Mouse (Mus musculus) liver, embryonic 14.5 days (tissue): Measurements from ENCODE around the gene Mta1. TPM values are rescaled to one million over a fixed set of nuclear protein-coding genes. Genes with fewer than 3 reads are reported as not detected.

Experiments used
- ATAC-seq: fragments of 200-750 bp; cut with Nextera tagmentation; 2 replicates; pipeline ENCODE4 v1.8.0; 2017; ENCODE audit warnings: moderate number of reproducible peaks, mild to moderate bottlenecking, moderate library complexity; ENCODE audit not compliant: insufficient read depth
- DNase-seq, 3 experiments: peaks; one replicate each; pipeline ENCODE4 v3.0.0-alpha.2; 2012 to 2013; ENCODE audit warnings: low read depth in 3 of 3, low spot score in 3 of 3
- H3K27ac ChIP-seq: fragments of 300-500 bp; sonication (generic); 2 replicates; pipeline ENCODE4 v1.5.1; 2014; ENCODE audit warnings: moderate library complexity, mild to moderate bottlenecking, control low read depth, inconsistent platforms
- H3K27me3 ChIP-seq: fragments of 300-500 bp; sonication (generic); 2 replicates; pipeline ENCODE4 v1.6.1; 2014; ENCODE audit warnings: mild to moderate bottlenecking, low read length, moderate library complexity; ENCODE audit not compliant: control insufficient read depth, insufficient read depth
- H3K36me3 ChIP-seq: fragments of 300-500 bp; sonication (generic); replicated peaks from 2 replicates; pipeline ENCODE4 v1.6.1; 2014; ENCODE audit warnings: low read depth; ENCODE audit not compliant: control insufficient read depth, insufficient read depth
- H3K4me1 ChIP-seq, 2 experiments: fragments of 200-500 bp in 1 of 2; fragments of 300-500 bp in 1 of 2; sonication (generic) in 1 of 2; replicated peaks; 2 replicates each; pipeline ENCODE4 v1.6.1; 2012 to 2014; ENCODE audit warnings: antibody characterized with exemption in 1 of 2, inconsistent platforms in 1 of 2, low read length in 1 of 2; ENCODE audit not compliant: control insufficient read depth in 2 of 2, insufficient read depth in 2 of 2
- H3K4me2 ChIP-seq: fragments of 300-500 bp; sonication (generic); 2 replicates; pipeline ENCODE4 v1.6.1; 2014; ENCODE audit warnings: low read depth, mild to moderate bottlenecking, control low read depth, moderate library complexity
- H3K4me3 ChIP-seq, 2 experiments: fragments of 200-500 bp in 1 of 2; fragments of 300-500 bp in 1 of 2; sonication (generic) in 1 of 2; 2 replicates each; pipeline ENCODE4 v1.5.1; 2012 to 2014; ENCODE audit warnings: low read depth in 2 of 2, low read length in 2 of 2, mild to moderate bottlenecking in 2 of 2, control low read depth in 1 of 2, inconsistent platforms in 1 of 2, moderate library complexity in 1 of 2; ENCODE audit not compliant: insufficient read depth in 1 of 2
- H3K9ac ChIP-seq: fragments of 300-500 bp; sonication (generic); replicated peaks from 2 replicates; pipeline ENCODE4 v1.6.1; 2014; ENCODE audit warnings: mild to moderate bottlenecking, control low read depth, moderate library complexity
- H3K9me3 ChIP-seq: fragments of 300-500 bp; sonication (generic); 2 replicates; pipeline ENCODE4 v1.6.1; 2016; ENCODE audit warnings: low read length, mixed read lengths; ENCODE audit not compliant: control insufficient read depth
- CTCF ChIP-seq: IDR thresholded peaks from 2 replicates; pipeline ENCODE4 v1.5.1; 2016; ENCODE audit warnings: antibody characterized with exemption, low read depth, control low read depth
- EP300 ChIP-seq: IDR thresholded peaks from 2 replicates; pipeline ENCODE4 v1.6.1; 2016; ENCODE audit warnings: antibody characterized with exemption, low read depth
- WGBS: fragments of 180-500 bp; shearing (Covaris S2); extraction: QIAGEN DNeasy Blood & Tissue Kit; methylation state at CpG from one replicate; pipeline ENCODE4 v1.1.7; 2014; ENCODE audit not compliant: insufficient replicate concordance; 5-methylcytosine and 5-hydroxymethylcytosine counted together
- polyA plus RNA-seq, 2 experiments: library from polyadenylated mRNA; depleted of rRNA in 1 of 2; stranded (reverse) in 1 of 2; unstranded in 1 of 2; fragments of >200 nt; fragmentation: Nextera tagmentation in 1 of 2; extraction: Ambion mirVana in 1 of 2; gene quantifications; 2 replicates each; pipeline versions ENCODE4 v1.2.1 to v1.2.3; 2012 to 2014

Gene Mta1
- polyA plus RNA-seq (2012; rRNA removed), result 22.4 and 22.6 TPM in 2 replicates
- polyA plus RNA-seq (2014; fragmentation: Nextera tagmentation; extraction: Ambion mirVana), result 4.7 and 6.3 TPM in 2 replicates

DNA sequence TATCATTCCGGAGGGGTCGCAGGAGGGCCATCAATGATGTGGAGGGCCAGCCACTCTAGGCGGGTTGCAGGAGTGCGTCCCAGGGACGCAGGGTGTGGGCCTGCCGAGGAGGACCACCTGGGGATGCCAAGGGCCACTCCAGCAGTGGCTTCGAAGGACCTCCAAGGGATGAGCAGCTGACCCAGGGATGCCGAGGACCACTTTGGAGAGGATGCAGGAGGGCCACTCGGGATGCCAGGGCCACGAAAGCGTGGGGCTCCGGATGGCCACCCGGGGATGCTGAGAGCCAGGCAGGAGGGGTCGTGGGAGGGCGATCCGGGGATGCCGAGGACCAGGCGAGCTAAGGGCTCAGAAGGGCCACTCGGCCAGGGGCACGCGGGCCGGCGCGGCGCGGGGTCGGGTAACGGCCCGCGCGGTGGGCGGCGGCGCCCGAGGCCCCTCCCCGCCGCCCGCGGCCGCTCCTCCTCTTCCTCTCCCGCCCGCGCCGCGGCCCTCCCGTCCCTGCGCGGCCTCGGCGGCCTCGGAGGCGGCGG is at the start of gene Mta1:
TSS of gene Mta1 (plus strand) at position 530 of the 533 bp plus-strand sequence.
- H3K9me3 ChIP-seq, result no peaks in the 10 kb centered on the region
- H3K4me2 ChIP-seq, result peak within 1 kb of the TSS; percentile 94
- ATAC-seq (peak; percentile 66), DNase-seq (no peak)
- 7% methylated on average over 21 of the region's 53 CpGs for WGBS
- peak within 1 kb of the TSS; percentile 98 for H3K9ac ChIP-seq
- peaks cover 7 to 12% of the 10 kb centered on the region in 2 experiments for H3K4me1 ChIP-seq
- H3K27me3 ChIP-seq, result no peaks in the 10 kb centered on the region
- H3K4me3 ChIP-seq, result peak within 1 kb of the TSS; percentile 70 to 98
- peak within 1 kb of the TSS; percentile 62 for H3K27ac ChIP-seq
- H3K36me3 ChIP-seq, result no peaks in the 10 kb centered on the region
- TF ChIP-seq EP300 (no peak), CTCF (no peak)

DNA sequence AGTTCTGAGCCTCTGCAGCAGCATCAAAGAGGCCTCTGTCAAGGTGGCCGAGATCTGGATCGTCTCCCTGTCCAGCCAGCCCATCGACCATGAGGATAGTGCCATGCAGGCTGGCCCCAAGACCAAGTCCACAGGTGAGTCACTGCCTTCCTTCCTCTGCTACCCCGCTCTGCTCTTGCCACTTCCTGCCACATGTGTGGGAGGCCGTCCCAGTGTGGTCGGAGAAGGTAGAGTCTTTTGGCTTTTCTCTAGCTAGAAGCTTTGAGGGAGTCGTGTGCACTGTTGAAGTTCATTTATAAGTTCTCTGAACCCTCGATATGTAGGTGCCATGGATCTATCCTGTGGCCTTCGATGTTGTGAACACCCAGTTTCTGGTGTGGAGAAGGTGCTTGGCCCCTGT is 48.2 kb upstream of the Mta1 start:
- TF ChIP-seq CTCF (no peak), EP300 (no peak)
- Histone ChIP-seq H3K27ac (no peak overlapping the region), H3K4me3 (no peak overlapping the region), H3K36me3 (peaks cover 13% of the 10 kb centered on the region), H3K9ac (no peak overlapping the region), H3K4me1 (no peaks in the 10 kb centered on the region), H3K27me3 (no peaks in the 10 kb centered on the region), H3K4me2 (no peak overlapping the region), H3K9me3 (no peaks in the 10 kb centered on the region)
- 56% methylated on average over 9 of the region's 9 CpGs for WGBS
- DNase-seq (no peak), ATAC-seq (no peak)

DNA sequence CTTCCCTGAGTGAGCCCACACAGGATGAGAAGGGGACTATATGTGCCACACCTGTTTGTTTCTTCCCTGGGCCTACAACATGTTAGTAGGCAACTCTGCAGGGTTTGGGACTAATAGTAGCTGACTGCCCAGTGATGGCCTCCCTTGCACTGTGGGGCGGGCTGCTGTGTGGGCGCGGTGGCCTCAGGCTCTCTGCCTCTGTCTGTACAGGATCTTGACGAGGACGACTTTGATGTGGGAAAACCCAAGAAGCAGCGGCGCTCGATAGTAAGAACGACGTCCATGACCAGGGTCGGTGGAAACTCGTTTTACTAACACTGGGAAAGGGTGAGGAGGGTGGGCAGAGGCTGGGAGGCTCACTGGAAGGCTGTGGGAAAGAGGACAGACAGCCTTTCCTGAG is 47.4 kb upstream of the Mta1 start:
- no peak for DNase-seq
- H3K9ac ChIP-seq, result no peak overlapping the region
- no peak overlapping the region for H3K27ac ChIP-seq
- H3K4me3 ChIP-seq, result no peak overlapping the region
- TF ChIP-seq EP300 (no peak), CTCF (no peak)
- no peak overlapping the region for H3K4me2 ChIP-seq
- no peaks in the 10 kb centered on the region for H3K4me1 ChIP-seq
- H3K36me3 ChIP-seq, result peaks cover 13% of the 10 kb centered on the region
- ATAC-seq, result no peak
- no peaks in the 10 kb centered on the region for H3K9me3 ChIP-seq
- WGBS, result 86% methylated on average over 12 of the region's 12 CpGs
- H3K27me3 ChIP-seq, result no peaks in the 10 kb centered on the region

DNA sequence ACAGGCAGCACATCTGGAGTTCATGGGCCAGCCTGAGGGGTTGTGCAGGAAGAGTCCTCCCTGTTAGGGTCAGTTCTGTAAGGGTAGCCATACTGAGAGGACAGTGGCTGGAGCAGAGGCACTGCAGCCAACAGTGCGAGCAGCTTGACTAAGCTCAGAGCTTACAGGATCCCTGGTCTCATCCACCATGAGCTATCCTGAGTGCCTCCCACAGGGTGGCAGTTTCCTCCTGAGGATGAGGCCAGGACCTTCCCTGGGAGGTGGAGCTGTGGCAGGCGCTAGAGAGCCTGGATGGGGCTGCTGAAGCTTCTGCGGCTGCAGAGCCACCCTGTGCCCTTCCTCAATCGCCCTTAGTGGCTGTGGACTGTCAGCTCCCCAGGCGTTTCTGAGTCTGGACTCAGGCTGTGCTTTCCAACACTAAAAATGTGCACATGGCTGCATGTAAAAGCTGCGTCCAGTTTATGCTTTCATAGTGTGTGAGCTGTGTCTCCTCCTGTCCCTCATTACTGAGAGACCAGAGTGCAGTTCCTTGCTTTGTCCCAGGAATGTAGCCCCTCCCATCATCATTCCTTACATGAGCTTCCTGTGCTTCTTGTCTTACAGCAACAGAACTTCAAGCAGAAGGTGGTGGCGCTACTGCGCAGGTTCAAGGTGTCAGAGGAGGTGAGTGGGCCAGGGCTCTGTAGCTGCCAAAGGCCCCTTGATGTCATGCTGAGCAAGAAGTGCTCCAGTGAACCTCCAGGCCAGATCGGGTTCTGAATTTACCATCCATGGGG is 46.3 kb upstream of the Mta1 start:
- no peak overlapping the region for H3K4me2 ChIP-seq
- no peak for DNase-seq
- no peak for TF ChIP-seq EP300
- no peak for TF ChIP-seq CTCF
- H3K9me3 ChIP-seq, result no peaks in the 10 kb centered on the region
- no peaks in the 10 kb centered on the region for H3K4me1 ChIP-seq
- no peak overlapping the region for H3K4me3 ChIP-seq
- WGBS, result 72% methylated on average over 9 of the region's 9 CpGs
- H3K9ac ChIP-seq, result no peak overlapping the region
- no peaks in the 10 kb centered on the region for H3K27me3 ChIP-seq
- peaks cover 11% of the 10 kb centered on the region for H3K36me3 ChIP-seq
- H3K27ac ChIP-seq, result no peak overlapping the region
- no peak for ATAC-seq

DNA sequence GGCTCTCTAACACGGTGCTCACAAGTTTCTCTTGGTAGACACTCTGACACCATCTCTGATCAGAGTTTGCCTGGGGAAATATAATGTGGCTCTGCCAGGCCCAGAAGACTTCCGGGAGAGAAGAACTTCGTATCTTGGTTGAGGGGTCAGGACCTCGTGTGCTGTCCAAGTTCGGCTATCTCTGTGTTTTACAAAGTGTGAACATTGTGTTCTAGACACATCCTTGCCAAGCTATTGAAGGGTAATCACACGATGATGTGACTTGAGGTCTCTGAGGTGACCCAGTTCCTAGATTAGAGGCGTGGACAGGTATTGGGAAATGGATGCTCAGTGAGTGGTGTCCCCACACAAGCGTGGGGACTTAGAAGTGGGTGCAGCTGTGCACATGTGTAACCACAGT is 42.0 kb upstream of the Mta1 start:
- H3K4me2 ChIP-seq, result no peak overlapping the region
- H3K4me1 ChIP-seq, result peaks cover 10 to 18% of the 10 kb centered on the region in 2 experiments
- WGBS, result 71% methylated on average over 8 of the region's 8 CpGs
- TF ChIP-seq CTCF, result no peak
- no peak for TF ChIP-seq EP300
- no peak for ATAC-seq
- DNase-seq, result no peak
- H3K9ac ChIP-seq, result no peak overlapping the region
- peaks cover 3% of the 10 kb centered on the region; the same call in 1 of the 2 replicates for H3K36me3 ChIP-seq
- H3K27ac ChIP-seq, result no peak overlapping the region
- no peaks in the 10 kb centered on the region for H3K27me3 ChIP-seq
- H3K4me3 ChIP-seq, result no peak overlapping the region
- H3K9me3 ChIP-seq, result no peaks in the 10 kb centered on the region; the same call in 1 of the 2 replicates
